Mouse (Mus musculus): ENCODE data around the gene Gnat1. TPM values are rescaled to one million over a fixed set of nuclear protein-coding genes. Genes with fewer than 3 reads are reported as not detected.

Gnat1 gene
- total RNA-seq, 2 experiments from 2014 or later: not detected

GRCm38 (mm10) chr9:107648767-107649166 lies 30.7 kb downstream of the Gnat1 start:
- ATAC-seq (replicated peaks; ENCODE audit: poor library complexity): no peak

GRCm38 (mm10) chr9:107646975-107647374 lies 32.5 kb downstream of the Gnat1 start:
- no peak for ATAC-seq (replicated peaks; ENCODE audit: poor library complexity)

- ATAC-seq (replicated peaks; ENCODE audit: poor library complexity): peak; percentile 73
Measured at GRCm38 (mm10) chr9:107645577-107645976, 33.9 kb downstream of the Gnat1 start.

- ATAC-seq (replicated peaks; ENCODE audit: poor library complexity): no peak
Measured at GRCm38 (mm10) chr9:107645153-107645510, 34.4 kb downstream of the Gnat1 start.

- ATAC-seq (replicated peaks; ENCODE audit: poor library complexity): peak; percentile 83
Measured at GRCm38 (mm10) chr9:107644495-107645152, 34.9 kb downstream of the Gnat1 start.

- ATAC-seq (replicated peaks; ENCODE audit: poor library complexity): no peak
Measured at GRCm38 (mm10) chr9:107643544-107644214, 35.8 kb downstream of the Gnat1 start.

- no peak for ATAC-seq (replicated peaks; ENCODE audit: poor library complexity)
Measured at GRCm38 (mm10) chr9:107641666-107642065, 37.8 kb downstream of the Gnat1 start.

- ATAC-seq (replicated peaks; ENCODE audit: poor library complexity): peak; percentile 64
Measured at GRCm38 (mm10) chr9:107640257-107640772, 39.2 kb downstream of the Gnat1 start.

GRCm38 (mm10) chr9:107637070-107637469 lies 42.4 kb downstream of the Gnat1 start:
- ATAC-seq (replicated peaks; ENCODE audit: poor library complexity): no peak

- peak; percentile 71 for ATAC-seq (replicated peaks; ENCODE audit: poor library complexity)
Measured at GRCm38 (mm10) chr9:107635279-107636028, 44.1 kb downstream of the Gnat1 start, which contains the start of gene Gnai2. Gene Gnai2 (minus strand): TSS chr9:107635367.

GRCm38 (mm10) chr9:107634406-107635278 lies 44.9 kb downstream of the Gnat1 start:
- ATAC-seq (replicated peaks; ENCODE audit: poor library complexity): no peak

GRCm38 (mm10) chr9:107633661-107634405 lies 45.7 kb downstream of the Gnat1 start:
- peak; percentile 1; the same call in 1 of the 2 replicates for ATAC-seq (replicated peaks; ENCODE audit: poor library complexity)

- peak; percentile 56 for ATAC-seq (replicated peaks; ENCODE audit: poor library complexity)
Measured at GRCm38 (mm10) chr9:107633091-107633660, 46.3 kb downstream of the Gnat1 start.

- peak; percentile 56 for ATAC-seq (replicated peaks; ENCODE audit: poor library complexity)
Measured at GRCm38 (mm10) chr9:107632478-107632877, 47.0 kb downstream of the Gnat1 start.

- no peak for ATAC-seq (replicated peaks; ENCODE audit: poor library complexity)
Measured at GRCm38 (mm10) chr9:107631861-107632260, 47.7 kb downstream of the Gnat1 start.

GRCm38 (mm10) chr9:107631311-107631826 lies 48.1 kb downstream of the Gnat1 start:
- ATAC-seq (replicated peaks; ENCODE audit: poor library complexity): no peak

GRCm38 (mm10) chr9:107630576-107630975 lies 48.9 kb downstream of the Gnat1 start:
- ATAC-seq (replicated peaks; ENCODE audit: poor library complexity): no peak

- no peak for ATAC-seq (replicated peaks; ENCODE audit: poor library complexity)
Measured at GRCm38 (mm10) chr9:107629901-107630425, 49.5 kb downstream of the Gnat1 start.

GRCm38 (mm10) chr9:107629411-107629730 lies 50.1 kb downstream of the Gnat1 start:
- ATAC-seq (replicated peaks; ENCODE audit: poor library complexity): no peak

All from megakaryocyte progenitor cell, adult 5-6 weeks (primary cell).